In the genomic region with DNA sequence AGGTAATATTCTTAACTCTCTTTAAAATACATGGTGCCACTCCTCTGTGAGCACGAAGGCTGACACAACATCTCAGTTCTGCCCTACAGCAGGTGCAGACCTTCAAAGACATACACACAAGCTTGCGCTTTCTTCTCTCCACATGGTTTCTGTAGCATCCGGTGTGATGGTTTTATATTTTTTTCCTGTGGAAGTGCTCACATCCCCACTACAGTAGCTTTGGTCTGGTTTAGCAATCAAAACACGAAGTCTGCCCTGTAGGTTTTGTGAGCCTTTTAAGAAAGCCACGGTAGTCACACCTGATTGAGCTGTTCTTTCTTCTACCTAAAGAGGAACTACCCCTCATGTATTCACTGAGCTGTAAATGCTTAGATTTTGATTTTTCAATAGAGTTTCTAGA, we compare ENCODE assay signal across 20 mouse cellular contexts. TPM values are rescaled to one million over a fixed set of nuclear protein-coding genes. Genes with fewer than 3 reads are reported as not detected.
DNase-seq lines count a peak whose midpoint lies in the region; ATAC-seq and TF ChIP-seq lines count a peak whose summit lies in the region.
"Had no signal": no experiment of that assay in that cellular context is flagged by ENCODE, and none has a peak within 500 bp of the region (broad histone marks: within the 10 kb centered on the region; RNA-seq: fewer than 3 reads in every experiment).

No protein-coding gene starts in this region.

- no peak for TF ChIP-seq EP300 in lung, postnatal 0 days (IDR thresholded peaks at IDR 0.05)

- H3K4me2 ChIP-seq in lung, postnatal 0 days (replicated peaks; ENCODE audit: low read depth, low read length), result no peak overlapping the region
- H3K4me2 ChIP-seq: hindbrain, embryonic 15.5 days; stomach, embryonic 15.5 days had no signal

- no peaks in the 10 kb centered on the region for H3K9me3 ChIP-seq in lung, postnatal 0 days (ENCODE audit: low read length)
- H3K9me3 ChIP-seq: embryonic facial prominence, embryonic 10.5 days; hindbrain, embryonic 15.5 days; stomach, embryonic 15.5 days had no signal

- WGBS in lung, postnatal 0 days, result 82% methylated on average over 5 of the region's 5 CpGs
- WGBS in thymus, adult 2 months, result 2% methylated on average over 5 of the region's 5 CpGs

- H3K9ac ChIP-seq in lung, postnatal 0 days (replicated peaks; ENCODE audit: low read depth), result no peak overlapping the region
- H3K9ac ChIP-seq: hindbrain, embryonic 15.5 days; stomach, embryonic 15.5 days had no signal

- TF ChIP-seq CTCF in lung, postnatal 0 days (IDR thresholded peaks at IDR 0.05), result no peak
- no peak for TF ChIP-seq CTCF in cortical plate, adult 2 months (IDR thresholded peaks at IDR 0.05; ENCODE audit: extremely low read depth, insufficient read depth, low read length)
- no peak for TF ChIP-seq CTCF in thymus, adult 2 months (IDR thresholded peaks at IDR 0.05; ENCODE audit: borderline replicate concordance, control insufficient read depth, extremely low read depth, insufficient read depth, low read length, poor library complexity)

- no peak for ATAC-seq in lung, postnatal 0 days

- peak; percentile 37 for DNase-seq in lung, postnatal 25 days (ENCODE audit: low spot score)
- DNase-seq in lung, postnatal 0 days (ENCODE audit: low spot score), result no peak
- DNase-seq in CD4-positive helper T cell, adult 2 months (ENCODE audit: low read depth, low spot score), result peak; percentile 85
- peak; percentile 71 for DNase-seq in thymus, adult 2 months
- DNase-seq in heart, adult 18-20 months, result no peak
- DNase-seq in right cerebral cortex, postnatal 14 days, result no peak
- no peak for DNase-seq in retina, embryonic 14.5 days (ENCODE audit: low spot score)
- DNase-seq: cerebellum, adult 9-10 months; heart, postnatal 14 days; kidney, adult 8-10 months had no signal

- no peak overlapping the region for H3K27ac ChIP-seq in lung, postnatal 0 days (ENCODE audit: low read length)
- peak overlapping the region; percentile 35; the same call in 1 of the 2 replicates for H3K27ac ChIP-seq in cortical plate, adult 2 months (ENCODE audit: insufficient read depth, low read length)
- H3K27ac ChIP-seq in thymus, adult 2 months (ENCODE audit: control insufficient read depth, insufficient read depth, low read length), result no peak overlapping the region; the same call in 1 of the 2 replicates
- H3K27ac ChIP-seq: embryonic facial prominence, embryonic 10.5 days; hindbrain, embryonic 15.5 days; stomach, embryonic 15.5 days had no signal

- no peak for TF ChIP-seq POLR2A in cortical plate, adult 2 months (IDR thresholded peaks at IDR 0.05; ENCODE audit: extremely low read depth, insufficient read depth, low read length)
- TF ChIP-seq POLR2A in thymus, adult 2 months (IDR thresholded peaks at IDR 0.05; ENCODE audit: control insufficient read depth, extremely low read depth, insufficient read depth, low read length, poor library complexity), result no peak

- no peaks in the 10 kb centered on the region for H3K27me3 ChIP-seq in lung, postnatal 0 days (replicated peaks; ENCODE audit: insufficient read depth, low read length)
- H3K27me3 ChIP-seq in thymus, adult 2 months (ENCODE audit: control insufficient read depth, insufficient read depth, low read length), result no peaks in the 10 kb centered on the region
- H3K27me3 ChIP-seq: hindbrain, embryonic 15.5 days; stomach, embryonic 15.5 days had no signal

- H3K4me1 ChIP-seq in lung, postnatal 0 days (ENCODE audit: insufficient read depth, low read depth, low read length), result no peaks in the 10 kb centered on the region
- H3K4me1 ChIP-seq in cortical plate, adult 2 months (ENCODE audit: control insufficient read depth, insufficient read depth, low read length), result peaks cover 4% of the 10 kb centered on the region
- H3K4me1 ChIP-seq in thymus, adult 2 months (replicated peaks; ENCODE audit: control insufficient read depth, insufficient read depth, low read length), result peaks cover 7% of the 10 kb centered on the region
- H3K4me1 ChIP-seq: embryonic facial prominence, embryonic 10.5 days; hindbrain, embryonic 15.5 days; stomach, embryonic 15.5 days had no signal

- H3K36me3 ChIP-seq in lung, postnatal 0 days (ENCODE audit: insufficient read depth, low read length), result no peaks in the 10 kb centered on the region
- no peaks in the 10 kb centered on the region for H3K36me3 ChIP-seq in thymus, adult 2 months (ENCODE audit: control insufficient read depth, insufficient read depth, low read length)
- H3K36me3 ChIP-seq: embryonic facial prominence, embryonic 10.5 days; hindbrain, embryonic 15.5 days; stomach, embryonic 15.5 days had no signal

- H3K4me3 ChIP-seq in lung, postnatal 0 days (ENCODE audit: low read depth, low read length), result no peak overlapping the region
- H3K4me3 ChIP-seq in cortical plate, adult 2 months (ENCODE audit: insufficient read depth, low read length), result no peak overlapping the region
- no peak overlapping the region for H3K4me3 ChIP-seq in thymus, adult 2 months (ENCODE audit: control insufficient read depth, insufficient read depth, low read length)
- H3K4me3 ChIP-seq: embryonic facial prominence, embryonic 10.5 days; hindbrain, embryonic 15.5 days; stomach, embryonic 15.5 days had no signal

RNA-seq across cellular contexts. Expression of gene Arap2, which starts 12.7 kb away (rescaled TPM):
- 20.2 and 25.5 TPM in 2 replicates for polyA plus RNA-seq in lung, postnatal 0 days (2015; fragmentation: Nextera tagmentation; extraction: Ambion mirVana)
- polyA plus RNA-seq in cortical plate, adult 2 months (2012; rRNA removed), result 48.1 and 48.5 TPM in 2 replicates
- 11.3 and 12.0 TPM in 2 replicates for polyA plus RNA-seq in thymus, adult 2 months (2012; rRNA removed)
- total RNA-seq in heart, adult 18-20 months (2021), result 10 to 100 TPM in 1 of 2 experiments, 1 to 10 TPM in 1; 9.9 to 12.3 TPM

RNA-seq across cellular contexts. Expression of gene Dthd1, which starts 34.9 kb away (rescaled TPM):
- polyA plus RNA-seq in lung, postnatal 0 days (2015; fragmentation: Nextera tagmentation; extraction: Ambion mirVana), result not detected in 2 replicates
- polyA plus RNA-seq in cortical plate, adult 2 months (2012; rRNA removed), result 0.04 and 0.08 TPM in 2 replicates
- 0.05 TPM in 1 of 2 replicates, not detected in the other for polyA plus RNA-seq in thymus, adult 2 months (2012; rRNA removed)
- total RNA-seq in heart, adult 18-20 months (2021), result under 1 TPM in 1 of 2 experiments, not detected in 1; 0.15 TPM
- total RNA-seq: heart, adult 8-10 months; left cerebral cortex, postnatal 25 days; liver, adult 2 months; monocyte, adult 5-6 weeks had no signal
- polyA plus RNA-seq: C2C12; embryonic facial prominence, embryonic 10.5 days; hindbrain, embryonic 15.5 days; liver, adult 2 months; lung, embryonic 16.5 days; stomach, embryonic 15.5 days had no signal

Comparison
In these comparisons a context has a peak if more than half of its experiments do, and no peak if none do; other contexts are left out.
1. DNase-seq: peak in lung, postnatal 25 days (single experiment), CD4-positive helper T cell, adult 2 months (single experiment) and thymus, adult 2 months (single experiment); none in lung, postnatal 0 days (single experiment), heart, adult 18-20 months (0 of 2), right cerebral cortex, postnatal 14 days (single experiment) and retina, embryonic 14.5 days (single experiment).